Mouse (Mus musculus) midbrain, embryonic 15.5 days (tissue): ENCODE data around the gene Plekhg5. TPM values are rescaled to one million over a fixed set of nuclear protein-coding genes. Genes with fewer than 3 reads are reported as not detected.

Source experiments
- ATAC-seq: fragments of 200-750 bp; cut with Nextera tagmentation; replicated peaks from 2 replicates; pipeline ENCODE4 v1.8.0; 2017; ENCODE audit warnings: moderate TSS enrichment
- H3K27ac ChIP-seq: fragments of 300-500 bp; sonication (generic); 2 replicates; pipeline ENCODE4 v1.5.1; 2015; ENCODE audit warnings: mild to moderate bottlenecking, inconsistent platforms
- H3K27me3 ChIP-seq: fragments of 300-500 bp; sonication (generic); replicated peaks from 2 replicates; pipeline ENCODE4 v1.6.1; 2015; ENCODE audit warnings: inconsistent platforms
- H3K36me3 ChIP-seq: fragments of 300-500 bp; sonication (generic); replicated peaks from 2 replicates; pipeline ENCODE4 v1.6.1; 2015; ENCODE audit warnings: inconsistent platforms
- H3K4me1 ChIP-seq: fragments of 300-500 bp; sonication (generic); 2 replicates; pipeline ENCODE4 v1.6.1; 2015; ENCODE audit warnings: inconsistent platforms
- H3K4me2 ChIP-seq: fragments of 300-500 bp; sonication (generic); 2 replicates; pipeline ENCODE4 v1.6.1; 2015; ENCODE audit warnings: inconsistent platforms, mild to moderate bottlenecking, moderate library complexity
- H3K4me3 ChIP-seq: fragments of 300-500 bp; sonication (generic); 2 replicates; pipeline ENCODE4 v1.5.1; 2015; ENCODE audit warnings: mild to moderate bottlenecking, inconsistent platforms
- H3K9ac ChIP-seq: fragments of 300-500 bp; sonication (generic); 2 replicates; pipeline ENCODE4 v1.6.1; 2015; ENCODE audit warnings: mild to moderate bottlenecking, inconsistent platforms
- H3K9me3 ChIP-seq: fragments of 300-500 bp; sonication (generic); 2 replicates; pipeline ENCODE4 v1.6.1; 2016; ENCODE audit warnings: inconsistent platforms
- WGBS: fragments of 180-500 bp; shearing (Covaris S2); methylation state at CpG from one replicate; pipeline ENCODE4 v1.1.7; 2015; ENCODE audit warnings: mixed read lengths; 5-methylcytosine and 5-hydroxymethylcytosine counted together
- polyA plus RNA-seq: library from polyadenylated mRNA; unstranded; fragments of >200 nt; fragmentation: Nextera tagmentation; extraction: Ambion mirVana; gene quantifications from 2 replicates; pipeline ENCODE4 v1.2.1, GENCODE M21; 2015

Plekhg5 gene
- polyA plus RNA-seq, 1 experiment from 2014 or later, result 12.5 TPM

- Histone ChIP-seq H3K4me2 (no peak overlapping the region; the same call in 1 of the 2 replicates), H3K27ac (no peak overlapping the region), H3K36me3 (no peaks in the 10 kb centered on the region), H3K27me3 (peaks cover 65% of the 10 kb centered on the region), H3K9ac (no peak overlapping the region), H3K4me3 (peak overlapping the region; percentile 28), H3K9me3 (no peaks in the 10 kb centered on the region), H3K4me1 (peaks cover 15% of the 10 kb centered on the region)
- WGBS, result 19% methylated on average over 7 of the region's 7 CpGs
- no peak for ATAC-seq
These were observed 79.2 kb downstream of the Plekhg5 start for GRCm38 (mm10) chr4:152151451-152151965.

GRCm38 (mm10) chr4:152151966-152152544 is 79.8 kb downstream of the Plekhg5 start, which contains the start of gene Espn:
Gene Espn, minus strand, starts transcription at chr4:152152371.
- Histone ChIP-seq H3K36me3 (no peaks in the 10 kb centered on the region), H3K27ac (no peak within 1 kb of the TSS), H3K4me1 (peaks cover 15% of the 10 kb centered on the region), H3K27me3 (peaks cover 67% of the 10 kb centered on the region), H3K4me2 (peak within 1 kb of the TSS; percentile 39), H3K9ac (no peak within 1 kb of the TSS), H3K4me3 (peak within 1 kb of the TSS; percentile 28), H3K9me3 (no peaks in the 10 kb centered on the region)
- ATAC-seq, result no peak; the same call in 1 of the 2 replicates
- under 1% methylated on average over 56 of the region's 57 CpGs for WGBS

DNA sequence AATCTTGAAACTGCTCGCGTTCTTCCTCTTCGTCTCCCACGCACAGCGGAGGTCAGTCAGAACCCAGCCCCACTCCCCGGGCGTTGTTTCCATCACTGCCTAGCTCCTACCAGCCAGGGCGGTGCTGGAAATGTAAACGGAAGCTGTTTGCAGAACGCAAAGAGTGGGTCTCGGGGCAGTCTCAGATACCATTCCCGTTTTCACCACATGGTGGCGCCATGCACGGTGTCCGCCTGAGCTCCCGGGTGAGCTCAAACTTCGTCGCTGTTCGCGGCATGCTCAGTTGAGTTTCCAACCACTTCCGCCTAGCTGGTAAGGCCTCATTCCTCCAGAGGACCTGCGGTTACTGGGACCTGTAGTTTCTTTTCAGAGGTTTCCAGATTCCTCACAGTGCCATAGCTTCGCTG is 81.5 kb downstream of the Plekhg5 start:
- ATAC-seq, result no peak
- Histone ChIP-seq H3K36me3 (no peaks in the 10 kb centered on the region), H3K9ac (no peak overlapping the region), H3K4me2 (peak overlapping the region; percentile 33), H3K9me3 (no peaks in the 10 kb centered on the region), H3K4me3 (no peak overlapping the region), H3K27ac (no peak overlapping the region), H3K27me3 (peaks cover 83% of the 10 kb centered on the region), H3K4me1 (peaks cover 22% of the 10 kb centered on the region)
- 2% methylated on average over 23 of the region's 23 CpGs for WGBS

- no peak overlapping the region for H3K4me2 ChIP-seq
- H3K36me3 ChIP-seq, result no peaks in the 10 kb centered on the region
- peaks cover 32% of the 10 kb centered on the region for H3K4me1 ChIP-seq
- ATAC-seq, result no peak
- no peak overlapping the region for H3K9ac ChIP-seq
- 79% methylated on average over 4 of the region's 4 CpGs for WGBS
- H3K9me3 ChIP-seq, result no peaks in the 10 kb centered on the region
- no peak overlapping the region for H3K27ac ChIP-seq
- no peak overlapping the region for H3K4me3 ChIP-seq
- H3K27me3 ChIP-seq, result peaks cover 85% of the 10 kb centered on the region
These were observed 82.7 kb downstream of the Plekhg5 start for GRCm38 (mm10) chr4:152155019-152155418.

- no peak overlapping the region for H3K4me3 ChIP-seq
- H3K36me3 ChIP-seq, result no peaks in the 10 kb centered on the region
- no peak overlapping the region for H3K27ac ChIP-seq
- WGBS, result 16% methylated on average over 21 of the region's 21 CpGs
- peaks cover 85% of the 10 kb centered on the region for H3K27me3 ChIP-seq
- no peaks in the 10 kb centered on the region for H3K9me3 ChIP-seq
- no peak overlapping the region for H3K9ac ChIP-seq
- ATAC-seq, result no peak
- 0 out of 2 replicates have a peak overlapping the region, but pooled peaks have one; percentile 22 for H3K4me2 ChIP-seq
- H3K4me1 ChIP-seq, result peaks cover 24% of the 10 kb centered on the region
These were observed 85.7 kb downstream of the Plekhg5 start for GRCm38 (mm10) chr4:152157779-152158584.

DNA sequence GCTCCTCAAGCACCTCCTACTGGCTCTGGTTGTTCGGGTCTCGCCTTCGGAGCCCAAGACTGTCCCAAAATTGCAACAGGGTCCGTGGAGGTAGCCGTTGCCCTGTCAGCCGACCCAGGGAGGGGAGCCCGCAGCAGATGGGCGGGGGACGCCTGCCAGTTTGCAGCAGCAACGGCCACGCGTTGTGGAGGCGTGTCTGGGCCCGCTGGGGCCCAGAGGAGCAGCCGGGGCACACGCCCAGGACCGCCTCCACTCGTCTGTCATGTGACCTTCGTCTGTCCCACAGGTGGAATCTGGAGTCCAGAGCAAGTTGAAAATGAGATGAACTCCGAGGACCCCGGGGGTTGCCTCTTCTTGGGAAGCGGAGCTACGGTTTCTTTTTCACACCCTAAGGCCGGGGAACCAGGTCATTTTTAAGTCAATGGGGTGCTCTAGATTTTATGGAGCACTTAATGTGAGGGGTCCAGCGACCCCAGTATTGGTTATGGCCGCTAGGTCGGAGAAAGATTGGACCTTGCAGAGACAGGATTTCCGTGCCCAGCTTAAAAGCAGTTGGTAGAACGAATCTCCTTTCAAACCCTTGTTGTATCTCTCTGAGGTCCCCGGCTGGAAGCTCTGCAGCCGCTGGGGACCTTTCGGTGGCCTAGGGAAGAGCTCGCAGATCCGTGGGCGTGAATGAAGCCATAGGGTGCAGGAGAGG is 86.4 kb downstream of the Plekhg5 start, which contains the start of gene Hes2:
Gene Hes2, plus strand, starts transcription at position 283 of the 700 bp plus-strand sequence.
- WGBS, result 2% methylated on average over 35 of the region's 35 CpGs
- Histone ChIP-seq H3K4me1 (peaks cover 20% of the 10 kb centered on the region), H3K36me3 (no peaks in the 10 kb centered on the region), H3K9ac (no peak within 1 kb of the TSS), H3K4me2 (peak within 1 kb of the TSS; percentile 22), H3K9me3 (no peaks in the 10 kb centered on the region), H3K27ac (no peak within 1 kb of the TSS), H3K4me3 (peak within 1 kb of the TSS; percentile 12; the same call in 1 of the 2 replicates), H3K27me3 (peaks cover 78% of the 10 kb centered on the region)
- no peak for ATAC-seq

- Histone ChIP-seq H3K27me3 (peaks cover 79% of the 10 kb centered on the region), H3K9me3 (no peaks in the 10 kb centered on the region), H3K27ac (no peak overlapping the region), H3K4me3 (peak overlapping the region; percentile 12; the same call in 1 of the 2 replicates), H3K36me3 (no peaks in the 10 kb centered on the region), H3K9ac (no peak overlapping the region), H3K4me2 (peak overlapping the region; percentile 12; the same call in 1 of the 2 replicates), H3K4me1 (peaks cover 17% of the 10 kb centered on the region)
- 3% methylated on average over 19 of the region's 19 CpGs for WGBS
- no peak for ATAC-seq
These were observed 87.0 kb downstream of the Plekhg5 start for GRCm38 (mm10) chr4:152159285-152159678.

GRCm38 (mm10) chr4:152160748-152161147 is 88.5 kb downstream of the Plekhg5 start:
- H3K36me3 ChIP-seq, result no peaks in the 10 kb centered on the region
- peaks cover 72% of the 10 kb centered on the region for H3K27me3 ChIP-seq
- H3K4me2 ChIP-seq, result no peak overlapping the region
- H3K4me1 ChIP-seq, result peaks cover 17% of the 10 kb centered on the region
- ATAC-seq, result no peak
- no peaks in the 10 kb centered on the region for H3K9me3 ChIP-seq
- no peak overlapping the region for H3K4me3 ChIP-seq
- H3K9ac ChIP-seq, result no peak overlapping the region
- H3K27ac ChIP-seq, result no peak overlapping the region
- WGBS, result 28% methylated on average over 4 of the region's 4 CpGs

DNA sequence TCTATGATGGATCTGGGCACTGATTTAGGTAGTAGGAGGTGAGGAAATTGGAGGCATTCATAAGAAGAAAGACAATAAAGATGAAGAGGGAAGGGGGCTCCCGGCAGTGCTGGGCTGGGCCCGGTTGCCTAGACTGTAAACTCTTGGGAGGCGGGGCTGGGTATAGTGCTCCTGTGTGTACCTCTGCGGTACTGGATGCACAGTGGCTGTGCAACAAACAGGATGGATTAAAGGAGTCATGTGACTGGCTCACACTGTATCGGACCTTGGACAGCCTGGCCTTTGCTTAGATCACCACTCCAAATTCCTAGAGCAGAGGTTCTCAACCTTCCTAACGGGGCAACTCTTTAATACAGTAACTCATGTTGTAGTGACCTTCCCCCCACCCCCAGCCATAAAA is 89.3 kb downstream of the Plekhg5 start:
- WGBS, result 81% methylated on average over 6 of the region's 6 CpGs
- Histone ChIP-seq H3K36me3 (no peaks in the 10 kb centered on the region), H3K4me2 (no peak overlapping the region), H3K9me3 (no peaks in the 10 kb centered on the region), H3K27ac (no peak overlapping the region), H3K27me3 (peaks cover 69% of the 10 kb centered on the region), H3K4me3 (no peak overlapping the region), H3K9ac (no peak overlapping the region), H3K4me1 (peaks cover 17% of the 10 kb centered on the region)
- no peak for ATAC-seq

GRCm38 (mm10) chr4:152162748-152163147 is 90.5 kb downstream of the Plekhg5 start:
- Histone ChIP-seq H3K36me3 (no peaks in the 10 kb centered on the region), H3K27ac (no peak overlapping the region), H3K4me1 (peaks cover 17% of the 10 kb centered on the region), H3K4me2 (no peak overlapping the region), H3K4me3 (no peak overlapping the region), H3K27me3 (peaks cover 59% of the 10 kb centered on the region), H3K9me3 (no peaks in the 10 kb centered on the region), H3K9ac (no peak overlapping the region)
- WGBS, result 95% methylated on average over 2 of the region's 2 CpGs
- ATAC-seq, result no peak
